Comparison of ENCODE assay signal across 8 mouse cellular contexts in genomic region chrX:8252334-8253285, GRCm38 (mm10). TPM values are rescaled to one million over a fixed set of nuclear protein-coding genes. Genes with fewer than 3 reads are reported as not detected.
DNase-seq lines count a peak whose midpoint lies in the region; ATAC-seq lines count a peak whose summit lies in the region.

TSS of gene Ftsj1 (minus strand) at chrX:8252406.

- H3K4me2 ChIP-seq in hindbrain, embryonic 12.5 days (replicated peaks) = peak within 1 kb of the TSS; percentile 53

- peak; percentile 90 for DNase-seq in Muller cell, postnatal 12 days (ENCODE audit: inconsistent ontology term)
- DNase-seq in cerebellum, adult 9-11 months = peak; percentile 90
- peak; percentile 74 to 75 for DNase-seq in frontal cortex, postnatal 10 days (ENCODE audit: low spot score in 2 of 2)
- peak; percentile 80 to 90 for DNase-seq in layer of hippocampus, postnatal 14 days (ENCODE audit: low spot score in 2 of 2)
- DNase-seq in lung, postnatal 14 days = peak; percentile 78
- peak; percentile 74 for DNase-seq in retina, adult 2 months (ENCODE audit: low read depth, low spot score)
- peak; percentile 79 to 85 for DNase-seq in thymus, postnatal 36 days

- H3K4me3 ChIP-seq in hindbrain, embryonic 12.5 days = peak within 1 kb of the TSS; percentile 53

- H3K36me3 ChIP-seq in hindbrain, embryonic 12.5 days = no peaks in the 10 kb centered on the region

- peaks cover 4% of the 10 kb centered on the region for H3K4me1 ChIP-seq in hindbrain, embryonic 12.5 days

- H3K9me3 ChIP-seq in hindbrain, embryonic 12.5 days (replicated peaks) = no peaks in the 10 kb centered on the region

- H3K27ac ChIP-seq in hindbrain, embryonic 12.5 days = 0 out of 2 replicates have a peak within 1 kb of the TSS, but pooled peaks have one; percentile 64

- H3K9ac ChIP-seq in hindbrain, embryonic 12.5 days = peak within 1 kb of the TSS; percentile 66

- WGBS in hindbrain, embryonic 12.5 days = 18% methylated on average over 45 of the region's 45 CpGs

- no peaks in the 10 kb centered on the region for H3K27me3 ChIP-seq in hindbrain, embryonic 12.5 days

- peak; percentile 93 for ATAC-seq in hindbrain, embryonic 12.5 days (ENCODE audit: low FRiP score)

RNA-seq across cellular contexts. Expression of gene Ftsj1, which starts in this region (rescaled TPM):
- 43.1 and 43.5 TPM in 2 replicates for polyA plus RNA-seq in hindbrain, embryonic 12.5 days (2016; fragmentation: Nextera tagmentation; extraction: Ambion mirVana)
- 10 to 100 TPM; 23.5 to 25.3 TPM for total RNA-seq in layer of hippocampus, postnatal 14 days (2021)

Comparison
In these comparisons a context has a peak if more than half of its experiments do, and no peak if none do; other contexts are left out.
1. Peak in every context shown above with its lines: DNase-seq, ATAC-seq, H3K4me3 ChIP-seq and H3K27ac ChIP-seq.